Mouse (Mus musculus): ENCODE results near the gene Kif3b.

DNA sequence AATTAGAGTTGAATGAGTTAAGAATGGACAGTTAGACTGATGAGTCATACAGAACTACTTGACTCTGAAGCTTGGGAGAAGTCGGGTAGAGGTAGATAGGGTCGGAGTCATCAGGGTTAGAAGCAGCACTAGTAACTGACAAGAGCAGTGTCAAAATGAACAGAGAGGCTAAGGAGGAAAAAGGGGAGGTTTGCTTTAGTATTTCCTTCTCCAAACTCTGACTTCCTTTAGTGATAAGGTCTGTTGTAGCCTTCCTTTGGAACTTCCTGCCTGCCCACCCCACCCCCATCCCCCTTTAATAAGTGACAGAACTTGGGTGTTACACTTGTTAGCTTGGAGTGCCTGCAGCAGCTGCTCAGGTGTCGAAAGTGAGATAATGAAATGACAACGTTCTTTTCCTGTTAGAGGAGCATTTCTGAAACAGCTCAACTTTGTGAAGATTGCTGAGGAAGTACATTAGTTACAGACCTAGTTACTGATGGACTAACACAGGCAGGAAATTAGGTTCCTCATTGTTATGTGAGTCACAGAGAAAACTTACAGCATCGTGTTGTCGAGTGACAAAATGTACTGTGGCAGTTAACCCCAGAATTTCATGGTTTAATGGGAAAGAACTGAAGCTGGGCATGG lies 59.5 kb downstream of the Kif3b start:
- TF ChIP-seq CTCF (conservative IDR thresholded peaks at IDR 0.05; ENCODE audit: low read length) (no peak), POU5F1 (IDR thresholded peaks at IDR 0.05; ENCODE audit: borderline replicate concordance, low read length) (no peak), NANOG (IDR thresholded peaks at IDR 0.05; ENCODE audit: borderline replicate concordance, low read length) (no peak)

Measured in E14TG2a.4 (cell line).